Mouse (Mus musculus): ENCODE measurements around the gene Trh. TPM values are rescaled to one million over a fixed set of nuclear protein-coding genes. Genes with fewer than 3 reads are reported as not detected.

Gene Trh
- total and polyA plus RNA-seq, 3 experiments: not detected

DNA sequence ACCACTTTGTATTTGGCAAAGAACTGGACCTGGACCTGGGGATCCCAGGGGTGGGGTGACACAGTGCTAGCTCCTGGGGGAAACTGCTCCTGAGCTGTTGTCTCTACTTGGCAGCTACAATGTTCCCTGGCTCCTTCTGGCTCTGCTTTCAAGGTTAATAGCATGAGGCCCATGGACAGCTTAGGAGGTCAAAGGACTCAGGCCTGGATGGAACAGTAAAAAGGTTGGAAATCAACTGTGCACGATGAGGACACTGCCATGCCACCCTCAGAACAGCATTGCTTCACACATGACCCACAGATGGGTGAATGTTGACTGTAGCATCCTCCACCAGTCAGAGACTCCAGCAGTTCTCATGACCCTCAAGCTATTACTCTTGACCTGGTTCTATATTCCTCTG is 13.1 kb downstream of the Trh start:
- H3K27me3 ChIP-seq (ENCODE audit: insufficient read depth, low read length): peaks cover 11% of the 10 kb centered on the region
- no peak for DNase-seq (ENCODE audit: low spot score)
- H3K4me1 ChIP-seq (ENCODE audit: insufficient read depth, low read depth, low read length): no peaks in the 10 kb centered on the region
- no peak for TF ChIP-seq GATA1 (IDR thresholded peaks at IDR 0.05; ENCODE audit: borderline replicate concordance, low read length)
- TF ChIP-seq TAL1 (conservative IDR thresholded peaks at IDR 0.05; ENCODE audit: low read depth, low read length): no peak
- no peak for TF ChIP-seq POLR2AphosphoS5 (IDR thresholded peaks at IDR 0.05; ENCODE audit: insufficient replicate concordance, low read depth, low read length)
- TF ChIP-seq GATA2 (IDR thresholded peaks at IDR 0.05; ENCODE audit: borderline replicate concordance, low read depth, low read length): no peak
- no peak for TF ChIP-seq CTCF (IDR thresholded peaks at IDR 0.05; ENCODE audit: low read depth, low read length)
- no peaks in the 10 kb centered on the region for H3K36me3 ChIP-seq (replicated peaks)
- no peak for ATAC-seq (ENCODE audit: extremely low read depth, insufficient number of reproducible peaks, low FRiP score, poor library complexity, severe bottlenecking)
- H3K9me3 ChIP-seq (replicated peaks): no peaks in the 10 kb centered on the region
- H3K4me3 ChIP-seq (ENCODE audit: low read depth, low read length): no peak overlapping the region

DNA sequence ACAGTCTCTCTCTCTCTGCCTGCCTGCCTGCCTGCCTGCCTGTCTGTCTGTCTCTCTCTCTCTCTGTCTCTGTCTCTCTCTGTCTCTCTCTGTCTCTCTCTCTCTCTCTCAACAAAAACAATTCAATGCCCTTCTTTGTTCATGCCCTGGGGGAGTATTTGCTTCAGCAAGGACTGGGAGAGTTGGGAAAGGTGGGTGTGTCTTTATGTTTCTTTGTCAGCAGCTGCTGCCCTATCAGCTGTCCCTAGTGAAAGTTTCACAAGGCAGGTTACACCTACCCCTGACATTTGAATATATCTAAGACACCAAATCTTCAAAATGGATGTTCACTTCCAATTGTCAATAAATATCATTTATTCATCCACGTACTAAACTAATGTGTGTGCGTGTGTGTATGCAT is 14.9 kb downstream of the Trh start:
- no peak for TF ChIP-seq TAL1 (conservative IDR thresholded peaks at IDR 0.05; ENCODE audit: low read depth, low read length)
- no peak for TF ChIP-seq GATA2 (IDR thresholded peaks at IDR 0.05; ENCODE audit: borderline replicate concordance, low read depth, low read length)
- no peaks in the 10 kb centered on the region for H3K9me3 ChIP-seq (replicated peaks)

DNA sequence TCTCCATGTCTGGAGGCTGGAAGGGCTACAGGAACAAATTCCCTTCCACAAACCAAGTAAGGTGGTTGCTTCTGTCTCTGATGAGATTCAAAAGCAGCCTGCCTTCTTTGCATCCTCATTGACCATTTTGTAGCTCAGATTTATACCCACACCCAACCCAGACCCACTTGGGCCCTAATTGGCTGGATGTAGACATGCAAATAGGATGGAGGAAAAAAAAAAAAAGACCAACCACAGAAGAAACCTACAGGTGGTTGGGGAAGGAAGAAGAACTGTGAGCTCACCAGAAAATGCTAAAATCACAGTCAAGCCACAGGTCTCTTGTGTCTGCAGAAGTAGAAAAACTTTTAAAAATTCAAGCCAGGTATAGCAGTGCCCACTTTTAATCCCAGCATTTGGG is 15.3 kb downstream of the Trh start:
- Histone ChIP-seq H3K27me3 (ENCODE audit: insufficient read depth, low read length) (peaks cover 11% of the 10 kb centered on the region), H3K9me3 (replicated peaks) (no peaks in the 10 kb centered on the region), H3K36me3 (replicated peaks) (no peaks in the 10 kb centered on the region), H3K4me3 (ENCODE audit: low read depth, low read length) (no peak overlapping the region), H3K4me1 (ENCODE audit: insufficient read depth, low read depth, low read length) (no peaks in the 10 kb centered on the region)
- ATAC-seq (ENCODE audit: extremely low read depth, insufficient number of reproducible peaks, low FRiP score, poor library complexity, severe bottlenecking) (no peak), DNase-seq (ENCODE audit: low spot score) (no peak)
- TF ChIP-seq GATA2 (IDR thresholded peaks at IDR 0.05; ENCODE audit: borderline replicate concordance, low read depth, low read length): no peak
- no peak for TF ChIP-seq TAL1 (conservative IDR thresholded peaks at IDR 0.05; ENCODE audit: low read depth, low read length)
- no peak for TF ChIP-seq POLR2AphosphoS5 (IDR thresholded peaks at IDR 0.05; ENCODE audit: insufficient replicate concordance, low read depth, low read length)
- no peak for TF ChIP-seq GATA1 (IDR thresholded peaks at IDR 0.05; ENCODE audit: borderline replicate concordance, low read length)
- no peak for TF ChIP-seq CTCF (IDR thresholded peaks at IDR 0.05; ENCODE audit: low read depth, low read length)

More for the DNA sequence above, 14.9 kb downstream of the Trh start:
- Histone ChIP-seq H3K4me3 (ENCODE audit: low read depth, low read length) (no peak overlapping the region), H3K4me1 (ENCODE audit: insufficient read depth, low read depth, low read length) (no peaks in the 10 kb centered on the region), H3K27me3 (ENCODE audit: insufficient read depth, low read length) (peaks cover 11% of the 10 kb centered on the region), H3K36me3 (replicated peaks) (no peaks in the 10 kb centered on the region)
- no peak for ATAC-seq (ENCODE audit: extremely low read depth, insufficient number of reproducible peaks, low FRiP score, poor library complexity, severe bottlenecking)
- DNase-seq (ENCODE audit: low spot score): no peak

DNA sequence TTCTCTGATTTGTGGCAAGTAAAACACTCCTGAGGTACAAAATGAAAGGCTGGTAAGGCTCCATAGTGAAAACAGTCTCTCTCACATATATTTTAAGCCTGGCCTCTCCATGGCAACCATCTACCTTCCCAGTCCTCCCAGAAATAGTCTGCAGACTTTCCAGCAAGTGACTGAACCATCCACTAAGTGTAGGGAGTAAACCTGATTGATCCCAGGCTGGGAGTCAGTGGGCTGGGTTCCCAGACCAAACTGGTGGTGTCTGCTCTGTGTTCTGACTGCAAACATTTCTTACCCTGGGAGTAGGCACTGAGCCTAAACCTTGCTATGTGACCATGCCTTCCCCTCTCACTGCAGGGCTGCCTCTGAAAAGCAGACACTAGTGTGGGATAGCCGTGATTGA is 19.5 kb downstream of the Trh start:
- no peak for DNase-seq (ENCODE audit: low spot score)
- ATAC-seq (ENCODE audit: extremely low read depth, insufficient number of reproducible peaks, low FRiP score, poor library complexity, severe bottlenecking): no peak
- H3K27me3 ChIP-seq (ENCODE audit: insufficient read depth, low read length): peaks cover 33% of the 10 kb centered on the region
- no peaks in the 10 kb centered on the region for H3K9me3 ChIP-seq (replicated peaks)
- H3K36me3 ChIP-seq (replicated peaks): no peaks in the 10 kb centered on the region
- no peak overlapping the region for H3K4me3 ChIP-seq (ENCODE audit: low read depth, low read length)
- no peak for TF ChIP-seq TAL1 (conservative IDR thresholded peaks at IDR 0.05; ENCODE audit: low read depth, low read length)
- TF ChIP-seq GATA2 (IDR thresholded peaks at IDR 0.05; ENCODE audit: borderline replicate concordance, low read depth, low read length): no peak
- no peak for TF ChIP-seq CTCF (IDR thresholded peaks at IDR 0.05; ENCODE audit: low read depth, low read length)
- TF ChIP-seq POLR2AphosphoS5 (IDR thresholded peaks at IDR 0.05; ENCODE audit: insufficient replicate concordance, low read depth, low read length): no peak
- no peak for TF ChIP-seq GATA1 (IDR thresholded peaks at IDR 0.05; ENCODE audit: borderline replicate concordance, low read length)
- H3K4me1 ChIP-seq (ENCODE audit: insufficient read depth, low read depth, low read length): 0 out of 2 replicates have a peak, but pooled peaks cover 2% of the 10 kb centered on the region

DNA sequence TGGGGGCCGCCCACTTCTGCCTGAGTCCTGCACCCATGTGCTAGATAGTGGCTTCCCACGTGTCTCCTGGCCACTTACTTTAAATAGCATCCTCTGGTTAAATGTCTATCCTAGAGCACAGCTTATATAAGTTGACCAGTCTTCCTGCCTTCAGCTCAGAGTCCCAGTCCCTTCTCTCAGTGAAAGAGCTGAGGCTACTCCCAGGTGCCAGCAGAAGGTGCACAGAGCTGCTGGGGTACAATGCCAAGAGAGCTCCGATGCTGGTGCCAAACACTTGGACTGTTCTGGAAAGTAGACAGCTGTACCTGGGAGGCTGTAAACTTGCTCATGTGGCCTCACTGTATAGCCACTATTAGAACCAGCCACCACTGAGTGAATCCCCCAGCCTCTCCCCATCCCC is 22.4 kb downstream of the Trh start:
- no peak for TF ChIP-seq CTCF (IDR thresholded peaks at IDR 0.05; ENCODE audit: low read depth, low read length)
- no peak for TF ChIP-seq POLR2AphosphoS5 (IDR thresholded peaks at IDR 0.05; ENCODE audit: insufficient replicate concordance, low read depth, low read length)
- no peak for TF ChIP-seq GATA2 (IDR thresholded peaks at IDR 0.05; ENCODE audit: borderline replicate concordance, low read depth, low read length)
- no peak for TF ChIP-seq GATA1 (IDR thresholded peaks at IDR 0.05; ENCODE audit: borderline replicate concordance, low read length)
- no peak for TF ChIP-seq TAL1 (conservative IDR thresholded peaks at IDR 0.05; ENCODE audit: low read depth, low read length)
- Histone ChIP-seq H3K4me3 (ENCODE audit: low read depth, low read length) (no peak overlapping the region), H3K27me3 (ENCODE audit: insufficient read depth, low read length) (peaks cover 38% of the 10 kb centered on the region), H3K36me3 (replicated peaks) (no peaks in the 10 kb centered on the region), H3K4me1 (ENCODE audit: insufficient read depth, low read depth, low read length) (peaks cover 2% of the 10 kb centered on the region; the same call in 1 of the 2 replicates), H3K9me3 (replicated peaks) (no peaks in the 10 kb centered on the region)
- DNase-seq (ENCODE audit: low spot score) (no peak), ATAC-seq (ENCODE audit: extremely low read depth, insufficient number of reproducible peaks, low FRiP score, poor library complexity, severe bottlenecking) (no peak)

DNA sequence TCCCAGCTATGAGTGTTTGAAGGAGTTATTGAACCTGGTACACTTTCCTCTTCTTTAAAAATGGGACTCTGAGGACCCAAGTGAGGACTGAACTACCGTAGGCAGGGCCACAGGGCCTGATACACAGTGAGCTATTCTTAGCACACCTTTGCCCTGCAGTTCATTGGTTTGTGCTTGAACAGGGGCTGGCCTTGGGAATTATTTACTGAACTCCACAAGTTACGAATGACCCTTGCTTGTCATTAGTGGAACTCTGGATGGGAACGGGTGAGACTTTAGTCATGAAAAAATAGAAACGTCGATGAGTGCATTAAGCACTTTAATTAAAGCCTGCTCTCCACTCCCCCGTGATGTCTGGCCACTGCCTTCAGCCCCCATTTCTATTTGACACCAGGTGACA is 22.8 kb downstream of the Trh start:
- TF ChIP-seq CTCF (IDR thresholded peaks at IDR 0.05; ENCODE audit: low read depth, low read length): no peak
- no peak for TF ChIP-seq GATA2 (IDR thresholded peaks at IDR 0.05; ENCODE audit: borderline replicate concordance, low read depth, low read length)
- H3K36me3 ChIP-seq (replicated peaks): no peaks in the 10 kb centered on the region
- ATAC-seq (ENCODE audit: extremely low read depth, insufficient number of reproducible peaks, low FRiP score, poor library complexity, severe bottlenecking) (no peak), DNase-seq (ENCODE audit: low spot score) (no peak)
- no peak overlapping the region for H3K4me3 ChIP-seq (ENCODE audit: low read depth, low read length)
- peaks cover 38% of the 10 kb centered on the region for H3K27me3 ChIP-seq (ENCODE audit: insufficient read depth, low read length)
- H3K4me1 ChIP-seq (ENCODE audit: insufficient read depth, low read depth, low read length): peaks cover 2% of the 10 kb centered on the region; the same call in 1 of the 2 replicates
- H3K9me3 ChIP-seq (replicated peaks): no peaks in the 10 kb centered on the region

DNA sequence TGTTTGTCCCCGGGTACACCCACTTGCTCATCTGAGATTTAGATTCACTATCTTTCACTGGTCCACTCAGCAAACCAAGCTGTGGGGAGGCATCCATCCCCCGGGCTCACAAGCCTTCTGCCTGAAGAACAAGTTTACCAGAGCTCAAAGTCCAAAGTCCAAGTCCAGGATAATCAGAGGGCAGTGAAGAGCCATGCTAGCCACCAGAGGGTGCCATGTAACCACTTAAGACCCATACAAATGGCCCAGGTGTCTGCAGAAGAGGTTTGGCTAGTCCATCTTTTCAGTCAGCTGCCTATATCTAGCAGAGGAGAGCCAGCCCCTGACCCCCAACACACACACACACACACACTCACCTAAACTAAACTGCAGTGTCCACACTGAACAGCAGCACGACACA is 25.0 kb downstream of the Trh start:
- no peak for TF ChIP-seq POLR2AphosphoS5 (IDR thresholded peaks at IDR 0.05; ENCODE audit: insufficient replicate concordance, low read depth, low read length)
- no peak for TF ChIP-seq TAL1 (conservative IDR thresholded peaks at IDR 0.05; ENCODE audit: low read depth, low read length)
- no peak for TF ChIP-seq GATA2 (IDR thresholded peaks at IDR 0.05; ENCODE audit: borderline replicate concordance, low read depth, low read length)
- no peak for TF ChIP-seq CTCF (IDR thresholded peaks at IDR 0.05; ENCODE audit: low read depth, low read length)
- no peak for TF ChIP-seq GATA1 (IDR thresholded peaks at IDR 0.05; ENCODE audit: borderline replicate concordance, low read length)
- no peaks in the 10 kb centered on the region for H3K36me3 ChIP-seq (replicated peaks)
- H3K4me3 ChIP-seq (ENCODE audit: low read depth, low read length): no peak overlapping the region
- ATAC-seq (ENCODE audit: extremely low read depth, insufficient number of reproducible peaks, low FRiP score, poor library complexity, severe bottlenecking) (no peak), DNase-seq (ENCODE audit: low spot score) (no peak)
- H3K27me3 ChIP-seq (ENCODE audit: insufficient read depth, low read length): peaks cover 33% of the 10 kb centered on the region
- no peaks in the 10 kb centered on the region for H3K9me3 ChIP-seq (replicated peaks)
- peaks cover 8% of the 10 kb centered on the region; the same call in 1 of the 2 replicates for H3K4me1 ChIP-seq (ENCODE audit: insufficient read depth, low read depth, low read length)

All from G1E (cell line).